Mouse (Mus musculus) forebrain, embryonic 12.5 days (tissue): ENCODE data around the gene Egfem1. TPM values are rescaled to one million over a fixed set of nuclear protein-coding genes. Genes with fewer than 3 reads are reported as not detected.

ENCODE experiments used
- microRNA counts: library from miRNA; unstranded; fragments of <30 nt; microRNA quantifications from one replicate; lab custom pipeline; 2017
- microRNA-seq: library from miRNA; unstranded; fragments of <30 nt; microRNA quantifications from one replicate; pipeline ENCODE4, GENCODE M21; 2017
- polyA plus RNA-seq: library from polyadenylated mRNA; unstranded; fragments of >200 nt; fragmentation: Nextera tagmentation; extraction: Ambion mirVana; gene quantifications from 2 replicates; pipeline ENCODE4 v1.2.1, GENCODE M21; 2016

Gene Egfem1
- polyA plus RNA-seq, 1 experiment from 2014 or later = 6.1 TPM

MicroRNAs encoded within 50 kb of the gene (microRNA counts, 519-probe panel; counts per million panel counts)
- microRNA mmu-miR-551b (lab: Ali Mortazavi, UCI) = 4,554 counts per million, percentile 58 among the panel's probes with 10 or more counts

Small RNAs within 50 kb of the gene (microRNA-seq; reads per million reads assigned to microRNA genes)
- not detected for gene Mir21b
- 34.2 reads per million, percentile 40 among the genes with 10 or more reads in this experiment for gene Mir551b

Other genes starting within 250 kb of the Egfem1 start
- not detected in 2 replicates for gene Gm1527, start 189.4 kb upstream of the Egfem1 start, polyA plus RNA-seq